Mouse (Mus musculus): ENCODE measurements around the gene Acoxl. TPM values are rescaled to one million over a fixed set of nuclear protein-coding genes. Genes with fewer than 3 reads are reported as not detected.

Acoxl gene
- polyA plus RNA-seq, 1 experiment from 2014 or later = 0.15 TPM

GRCm38 (mm10) chr2:127927452-127928273, 89.0 kb downstream of the Acoxl start:
- Histone ChIP-seq H3K9ac (ENCODE audit: low read depth, low read length) (no peak overlapping the region), H3K4me3 (ENCODE audit: low read length) (no peak overlapping the region), H3K36me3 (ENCODE audit: control insufficient read depth, insufficient read depth, low read length) (no peaks in the 10 kb centered on the region), H3K9me3 (ENCODE audit: control insufficient read depth, low read length) (no peaks in the 10 kb centered on the region), H3K4me2 (ENCODE audit: low read length) (no peak overlapping the region), H3K27ac (ENCODE audit: low read depth, low read length) (no peak overlapping the region), H3K4me1 (ENCODE audit: control insufficient read depth, insufficient read depth, low read depth, low read length) (no peaks in the 10 kb centered on the region), H3K27me3 (replicated peaks; ENCODE audit: control insufficient read depth, insufficient read depth, low read length) (no peaks in the 10 kb centered on the region)
- WGBS = 32% methylated on average over 15 of the region's 15 CpGs
- ATAC-seq = no peak

- H3K4me3 ChIP-seq (ENCODE audit: low read length) = no peak overlapping the region
- no peaks in the 10 kb centered on the region for H3K9me3 ChIP-seq (ENCODE audit: control insufficient read depth, low read length)
- H3K4me1 ChIP-seq (ENCODE audit: control insufficient read depth, insufficient read depth, low read depth, low read length) = no peaks in the 10 kb centered on the region
- ATAC-seq = peak; percentile 71
- H3K27me3 ChIP-seq (replicated peaks; ENCODE audit: control insufficient read depth, insufficient read depth, low read length) = no peaks in the 10 kb centered on the region
- peak overlapping the region; percentile 14; the same call in 1 of the 2 replicates for H3K9ac ChIP-seq (ENCODE audit: low read depth, low read length)
- no peak overlapping the region for H3K4me2 ChIP-seq (ENCODE audit: low read length)
- no peaks in the 10 kb centered on the region for H3K36me3 ChIP-seq (ENCODE audit: control insufficient read depth, insufficient read depth, low read length)
- H3K27ac ChIP-seq (ENCODE audit: low read depth, low read length) = no peak overlapping the region
- WGBS = 15% methylated on average over 5 of the region's 5 CpGs
Measured at GRCm38 (mm10) chr2:127928279-127928678, 89.6 kb downstream of the Acoxl start.

- Histone ChIP-seq H3K4me2 (ENCODE audit: low read length) (no peak overlapping the region), H3K9ac (ENCODE audit: low read depth, low read length) (no peak overlapping the region), H3K36me3 (ENCODE audit: control insufficient read depth, insufficient read depth, low read length) (no peaks in the 10 kb centered on the region), H3K27ac (ENCODE audit: low read depth, low read length) (no peak overlapping the region), H3K4me1 (ENCODE audit: control insufficient read depth, insufficient read depth, low read depth, low read length) (no peaks in the 10 kb centered on the region), H3K27me3 (replicated peaks; ENCODE audit: control insufficient read depth, insufficient read depth, low read length) (no peaks in the 10 kb centered on the region), H3K9me3 (ENCODE audit: control insufficient read depth, low read length) (no peaks in the 10 kb centered on the region), H3K4me3 (ENCODE audit: low read length) (no peak overlapping the region)
- 64% methylated on average over 4 of the region's 4 CpGs for WGBS
- no peak for ATAC-seq
Measured at GRCm38 (mm10) chr2:127928871-127929270, 90.2 kb downstream of the Acoxl start.

GRCm38 (mm10) chr2:127929939-127930715, 91.5 kb downstream of the Acoxl start:
- H3K9ac ChIP-seq (ENCODE audit: low read depth, low read length) = no peak overlapping the region
- H3K4me3 ChIP-seq (ENCODE audit: low read length) = no peak overlapping the region
- 50% methylated on average over 6 of the region's 6 CpGs for WGBS
- peak; percentile 17; the same call in 1 of the 2 replicates for ATAC-seq
- no peaks in the 10 kb centered on the region for H3K27me3 ChIP-seq (replicated peaks; ENCODE audit: control insufficient read depth, insufficient read depth, low read length)
- no peaks in the 10 kb centered on the region for H3K4me1 ChIP-seq (ENCODE audit: control insufficient read depth, insufficient read depth, low read depth, low read length)
- H3K27ac ChIP-seq (ENCODE audit: low read depth, low read length) = no peak overlapping the region
- no peak overlapping the region for H3K4me2 ChIP-seq (ENCODE audit: low read length)
- no peaks in the 10 kb centered on the region for H3K36me3 ChIP-seq (ENCODE audit: control insufficient read depth, insufficient read depth, low read length)
- no peaks in the 10 kb centered on the region for H3K9me3 ChIP-seq (ENCODE audit: control insufficient read depth, low read length)

- no peak for ATAC-seq
- H3K36me3 ChIP-seq (ENCODE audit: control insufficient read depth, insufficient read depth, low read length) = no peaks in the 10 kb centered on the region
- WGBS = 82% methylated on average over 4 of the region's 4 CpGs
Measured at GRCm38 (mm10) chr2:127931576-127931975, 92.9 kb downstream of the Acoxl start.

GRCm38 (mm10) chr2:127933531-127933931, 94.9 kb downstream of the Acoxl start:
- no peaks in the 10 kb centered on the region for H3K9me3 ChIP-seq (ENCODE audit: control insufficient read depth, low read length)
- no peak overlapping the region for H3K9ac ChIP-seq (ENCODE audit: low read depth, low read length)
- H3K4me3 ChIP-seq (ENCODE audit: low read length) = no peak overlapping the region
- H3K36me3 ChIP-seq (ENCODE audit: control insufficient read depth, insufficient read depth, low read length) = no peaks in the 10 kb centered on the region
- no peak overlapping the region for H3K27ac ChIP-seq (ENCODE audit: low read depth, low read length)
- 78% methylated on average over 3 of the region's 3 CpGs for WGBS
- H3K4me1 ChIP-seq (ENCODE audit: control insufficient read depth, insufficient read depth, low read depth, low read length) = no peaks in the 10 kb centered on the region
- H3K4me2 ChIP-seq (ENCODE audit: low read length) = no peak overlapping the region
- ATAC-seq = peak; percentile 27; the same call in 1 of the 2 replicates
- no peaks in the 10 kb centered on the region for H3K27me3 ChIP-seq (replicated peaks; ENCODE audit: control insufficient read depth, insufficient read depth, low read length)

More at GRCm38 (mm10) chr2:127931576-127931975, 92.9 kb downstream of the Acoxl start:
- H3K4me1 ChIP-seq (ENCODE audit: control insufficient read depth, insufficient read depth, low read depth, low read length) = no peaks in the 10 kb centered on the region
- no peak overlapping the region for H3K9ac ChIP-seq (ENCODE audit: low read depth, low read length)
- H3K27ac ChIP-seq (ENCODE audit: low read depth, low read length) = no peak overlapping the region
- no peaks in the 10 kb centered on the region for H3K27me3 ChIP-seq (replicated peaks; ENCODE audit: control insufficient read depth, insufficient read depth, low read length)
- no peak overlapping the region for H3K4me3 ChIP-seq (ENCODE audit: low read length)
- no peaks in the 10 kb centered on the region for H3K9me3 ChIP-seq (ENCODE audit: control insufficient read depth, low read length)
- no peak overlapping the region for H3K4me2 ChIP-seq (ENCODE audit: low read length)

- H3K27ac ChIP-seq (ENCODE audit: low read depth, low read length) = no peak overlapping the region
- H3K9ac ChIP-seq (ENCODE audit: low read depth, low read length) = no peak overlapping the region
- H3K4me2 ChIP-seq (ENCODE audit: low read length) = no peak overlapping the region
- H3K27me3 ChIP-seq (replicated peaks; ENCODE audit: control insufficient read depth, insufficient read depth, low read length) = no peaks in the 10 kb centered on the region
- 93% methylated on average over 3 of the region's 3 CpGs for WGBS
- H3K4me3 ChIP-seq (ENCODE audit: low read length) = no peak overlapping the region
- H3K4me1 ChIP-seq (ENCODE audit: control insufficient read depth, insufficient read depth, low read depth, low read length) = no peaks in the 10 kb centered on the region
- no peaks in the 10 kb centered on the region for H3K9me3 ChIP-seq (ENCODE audit: control insufficient read depth, low read length)
- H3K36me3 ChIP-seq (ENCODE audit: control insufficient read depth, insufficient read depth, low read length) = no peaks in the 10 kb centered on the region
- ATAC-seq = no peak
Measured at GRCm38 (mm10) chr2:127937079-127937478, 98.4 kb downstream of the Acoxl start.

- no peaks in the 10 kb centered on the region for H3K36me3 ChIP-seq (ENCODE audit: control insufficient read depth, insufficient read depth, low read length)
- H3K27ac ChIP-seq (ENCODE audit: low read depth, low read length) = no peak overlapping the region
- H3K27me3 ChIP-seq (replicated peaks; ENCODE audit: control insufficient read depth, insufficient read depth, low read length) = no peaks in the 10 kb centered on the region
- 86% methylated on average over 2 of the region's 2 CpGs for WGBS
- no peak overlapping the region for H3K9ac ChIP-seq (ENCODE audit: low read depth, low read length)
- H3K9me3 ChIP-seq (ENCODE audit: control insufficient read depth, low read length) = no peaks in the 10 kb centered on the region
- H3K4me2 ChIP-seq (ENCODE audit: low read length) = no peak overlapping the region
- H3K4me1 ChIP-seq (ENCODE audit: control insufficient read depth, insufficient read depth, low read depth, low read length) = no peaks in the 10 kb centered on the region
- no peak overlapping the region for H3K4me3 ChIP-seq (ENCODE audit: low read length)
- ATAC-seq = no peak
Measured at GRCm38 (mm10) chr2:127939206-127939605, 100.5 kb downstream of the Acoxl start.

- H3K27ac ChIP-seq (ENCODE audit: low read depth, low read length) = peak overlapping the region; percentile 63
- no peak overlapping the region for H3K4me3 ChIP-seq (ENCODE audit: low read length)
- H3K4me1 ChIP-seq (ENCODE audit: control insufficient read depth, insufficient read depth, low read depth, low read length) = peaks cover 13% of the 10 kb centered on the region
- no peaks in the 10 kb centered on the region for H3K9me3 ChIP-seq (ENCODE audit: control insufficient read depth, low read length)
- no peak overlapping the region for H3K9ac ChIP-seq (ENCODE audit: low read depth, low read length)
- 18% methylated on average over 6 of the region's 6 CpGs for WGBS
- peak; percentile 84 for ATAC-seq
- no peaks in the 10 kb centered on the region for H3K36me3 ChIP-seq (ENCODE audit: control insufficient read depth, insufficient read depth, low read length)
- H3K4me2 ChIP-seq (ENCODE audit: low read length) = peak overlapping the region; percentile 34
- no peaks in the 10 kb centered on the region for H3K27me3 ChIP-seq (replicated peaks; ENCODE audit: control insufficient read depth, insufficient read depth, low read length)
Measured at GRCm38 (mm10) chr2:127960579-127960978, 121.9 kb downstream of the Acoxl start.
